9 mouse cellular contexts compared by ENCODE assay signal in the genomic region with DNA sequence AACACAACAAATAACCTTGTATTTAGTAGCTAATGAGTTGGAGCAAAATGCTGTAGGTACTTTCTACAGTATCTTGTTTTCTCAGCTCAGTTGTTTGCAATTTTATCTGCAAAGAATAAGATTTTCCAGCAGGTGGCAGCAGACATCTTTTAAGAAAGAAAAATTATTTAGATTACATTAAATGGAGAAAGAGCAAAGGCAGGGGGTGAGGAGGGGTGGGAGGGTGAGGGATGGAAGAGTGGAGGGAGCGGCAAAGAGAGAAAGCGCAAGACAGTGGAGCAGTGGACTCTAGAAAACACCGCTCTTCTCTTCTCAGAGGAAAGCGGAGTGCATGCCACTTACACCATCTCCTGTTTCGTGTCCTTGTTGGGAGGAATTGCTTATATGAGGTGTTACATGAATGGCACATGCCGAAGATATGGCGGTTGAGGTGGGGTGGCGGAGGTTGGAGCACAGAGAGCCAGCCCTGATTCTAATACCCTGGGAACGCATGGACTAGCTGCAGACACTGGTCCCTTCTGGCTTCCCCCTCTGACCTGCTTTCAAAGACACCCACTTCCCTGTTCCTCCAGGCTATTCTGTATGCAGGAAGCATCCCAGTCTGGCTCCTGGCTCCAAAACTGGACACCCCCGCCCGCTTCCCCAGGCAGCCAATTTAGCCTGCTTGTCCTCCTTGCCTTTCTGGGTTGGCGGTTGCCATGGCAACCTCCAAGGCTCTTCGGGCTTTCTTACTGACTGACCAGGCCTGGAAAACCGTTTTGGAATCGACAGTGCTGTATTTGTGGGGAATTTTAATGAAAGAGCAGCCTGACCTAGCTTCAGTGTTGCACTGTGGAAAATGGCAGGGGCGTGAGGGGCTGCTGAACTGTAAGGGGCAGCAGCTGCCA.
DNase-seq lines count a peak whose midpoint lies in the region; ATAC-seq and TF ChIP-seq lines count a peak whose summit lies in the region.
"Had no signal": no experiment of that assay in that cellular context is flagged by ENCODE, and none has a peak within 500 bp of the region (broad histone marks: within the 10 kb centered on the region; RNA-seq: fewer than 3 reads in every experiment).

No protein-coding gene starts in this region.

- intact Hi-C loops in heart, postnatal 14 days (cut with DNase I) = no loop called here

- no peak overlapping the region for H3K9ac ChIP-seq in ES-E14 (ENCODE audit: insufficient read depth, low read depth, low read length, poor library complexity, severe bottlenecking)
- peak overlapping the region; percentile 66 for H3K9ac ChIP-seq in forebrain, embryonic 14.5 days (ENCODE audit: low read length)

- peak overlapping the region; percentile 61 for H3K4me2 ChIP-seq in forebrain, embryonic 14.5 days (ENCODE audit: low read length)

- ATAC-seq in forebrain, embryonic 14.5 days = peak; percentile 95
- ATAC-seq in activated CD4-positive, CD25-positive, alpha-beta regulatory T cell, adult 4 months = no peak

- no peaks in the 10 kb centered on the region for H3K27me3 ChIP-seq in forebrain, embryonic 14.5 days (replicated peaks; ENCODE audit: control insufficient read depth, insufficient read depth, low read length)
- H3K27me3 ChIP-seq in small intestine, adult 2 months (ENCODE audit: control insufficient read depth, insufficient read depth, low read length) = no peaks in the 10 kb centered on the region

- peak overlapping the region; percentile 48 to 49 for H3K4me3 ChIP-seq in ES-E14 (ENCODE audit: insufficient read depth in 1 of 2, low read depth in 1 of 2, low read length in 2 of 2, poor library complexity in 1 of 2, severe bottlenecking in 1 of 2)
- H3K4me3 ChIP-seq in forebrain, embryonic 14.5 days (ENCODE audit: low read depth, low read length) = peak overlapping the region; percentile 31
- peak overlapping the region; percentile 10; the same call in 1 of the 2 replicates for H3K4me3 ChIP-seq in small intestine, adult 2 months (ENCODE audit: low read depth, low read length)
- H3K4me3 ChIP-seq: erythroblast, embryonic 14.5 days had no signal

- WGBS in forebrain, embryonic 14.5 days = 4% methylated on average over 16 of the region's 16 CpGs
- 31% methylated on average over 16 of the region's 16 CpGs for WGBS in small intestine, adult 2 months

- no peaks in the 10 kb centered on the region; the same call in 1 of the 2 replicates for H3K9me3 ChIP-seq in ES-E14 (ENCODE audit: control insufficient read depth, insufficient read depth, low read depth, low read length)
- H3K9me3 ChIP-seq in forebrain, embryonic 14.5 days (replicated peaks; ENCODE audit: control insufficient read depth, low read length) = no peaks in the 10 kb centered on the region

- in situ Hi-C loops in ES-E14 (cut with MboI; ENCODE audit: low sequenced_read_pairs in 2 of 2, unreplicated experiment in 2 of 2) = loop anchor here (25.0 kb wide), 2 partner anchors 631 to 1031 kb away; no protein-coding TSS in a partner anchor

- TF ChIP-seq POLR2A in small intestine, adult 2 months (IDR thresholded peaks at IDR 0.05; ENCODE audit: low read depth, low read length) = no peak

- H3K36me3 ChIP-seq in ES-E14 (ENCODE audit: control insufficient read depth, insufficient read depth, low read length, poor library complexity, severe bottlenecking) = no peaks in the 10 kb centered on the region
- H3K36me3 ChIP-seq in forebrain, embryonic 14.5 days (ENCODE audit: control insufficient read depth, insufficient read depth, low read length) = no peaks in the 10 kb centered on the region
- H3K36me3 ChIP-seq in small intestine, adult 2 months (ENCODE audit: control insufficient read depth, insufficient read depth, low read length) = no peaks in the 10 kb centered on the region

- H3K27ac ChIP-seq in ES-E14 (ENCODE audit: insufficient read depth, low read depth, low read length, poor library complexity, severe bottlenecking) = no peak overlapping the region
- H3K27ac ChIP-seq in forebrain, embryonic 14.5 days (ENCODE audit: low read depth, low read length) = peak overlapping the region; percentile 98
- H3K27ac ChIP-seq in small intestine, adult 2 months (ENCODE audit: insufficient read depth, low read depth, low read length) = no peak overlapping the region

- peaks cover 0 to 4% of the 10 kb centered on the region in 2 experiments; a peak in 1 of 4 replicates for H3K4me1 ChIP-seq in ES-E14 (ENCODE audit: control insufficient read depth in 2 of 2, insufficient read depth in 2 of 2, low read length in 2 of 2, poor library complexity in 1 of 2)
- peaks cover 13% of the 10 kb centered on the region; the same call in 1 of the 2 replicates for H3K4me1 ChIP-seq in forebrain, embryonic 14.5 days (ENCODE audit: control insufficient read depth, insufficient read depth, low read length)
- H3K4me1 ChIP-seq in small intestine, adult 2 months (ENCODE audit: control insufficient read depth, insufficient read depth, insufficient read length, low read length) = no peaks in the 10 kb centered on the region

- peak; percentile 34 for DNase-seq in ES-E14 (ENCODE audit: low read depth, low spot score)
- peak; percentile 90 for DNase-seq in brain, embryonic 18.5 days (ENCODE audit: low read depth, low spot score)
- peak; percentile 96 for DNase-seq in forebrain, embryonic 14.5 days (ENCODE audit: low spot score)
- DNase-seq in heart, postnatal 14 days = peak; percentile 32 to 49
- peak; percentile 83 to 86 for DNase-seq in layer of hippocampus, postnatal 10 days (ENCODE audit: low spot score in 2 of 2)
- DNase-seq in lung, postnatal 4 days = peak; percentile 16 to 34

- no peak for TF ChIP-seq CTCF in small intestine, adult 2 months (IDR thresholded peaks at IDR 0.05; ENCODE audit: extremely low read depth, insufficient read length, insufficient replicate concordance, low read depth, low read length)

TF ChIP-seq in ES-E14, 5 proteins besides CTCF, POLR2A, EP300 and RAD21:
- TF ChIP-seq MAFK (IDR thresholded peaks at IDR 0.05; ENCODE audit: insufficient read depth, low read depth, low read length) (no peak), ZC3H11A (IDR thresholded peaks at IDR 0.05; ENCODE audit: borderline replicate concordance, low read depth, low read length) (no peak), CHD2 (IDR thresholded peaks at IDR 0.05; ENCODE audit: low read depth, low read length) (no peak), HCFC1 (IDR thresholded peaks at IDR 0.05; ENCODE audit: borderline replicate concordance, insufficient read depth, low read length) (no peak)

Comparison
In these comparisons a context has a peak if more than half of its experiments do, and no peak if none do; other contexts are left out.
1. DNase-seq: peak in every context shown above with its lines; median percentile 96 in forebrain, embryonic 14.5 days; 90 in brain, embryonic 18.5 days; 84 in layer of hippocampus, postnatal 10 days; 40 in heart, postnatal 14 days; 34 in ES-E14; 25 in lung, postnatal 4 days.